Mouse (Mus musculus): Measurements from ENCODE around the gene Tectb. TPM values are rescaled to one million over a fixed set of nuclear protein-coding genes. Genes with fewer than 3 reads are reported as not detected.

Gene Tectb
- total and polyA plus RNA-seq, 2 experiments from 2014 or later, result 0.10 TPM

- no peaks in the 10 kb centered on the region for H3K27me3 ChIP-seq (ENCODE audit: insufficient read depth, low read length)
- no peaks in the 10 kb centered on the region for H3K9me3 ChIP-seq (ENCODE audit: low read length)
- 48% methylated on average over 2 of the region's 2 CpGs for WGBS
- H3K4me1 ChIP-seq (ENCODE audit: insufficient read depth, low read length), result no peaks in the 10 kb centered on the region
- no peak overlapping the region for H3K4me3 ChIP-seq (ENCODE audit: low read length)
- H3K4me2 ChIP-seq (ENCODE audit: low read depth, low read length), result no peak overlapping the region
- ATAC-seq (no peak), DNase-seq (ENCODE audit: low spot score) (no peak)
- TF ChIP-seq CTCF (IDR thresholded peaks at IDR 0.05; ENCODE audit: low read depth), result no peak
- no peak overlapping the region for H3K9ac ChIP-seq (replicated peaks; ENCODE audit: low read length)
- no peak overlapping the region for H3K27ac ChIP-seq
- no peaks in the 10 kb centered on the region for H3K36me3 ChIP-seq (ENCODE audit: insufficient read depth, low read length)
These were observed 11.1 kb downstream of the Tectb start for GRCm38 (mm10) chr19:55191596-55191995.

GRCm38 (mm10) chr19:55192254-55192945 lies 11.9 kb downstream of the Tectb start:
- no peak for DNase-seq (ENCODE audit: low spot score)
- H3K27me3 ChIP-seq (ENCODE audit: insufficient read depth, low read length), result no peaks in the 10 kb centered on the region
- H3K9ac ChIP-seq (replicated peaks; ENCODE audit: low read length), result no peak overlapping the region
- ATAC-seq, result no peak
- no peak overlapping the region for H3K4me2 ChIP-seq (ENCODE audit: low read depth, low read length)
- no peak for TF ChIP-seq CTCF (IDR thresholded peaks at IDR 0.05; ENCODE audit: low read depth)
- no peak overlapping the region for H3K4me3 ChIP-seq (ENCODE audit: low read length)
- WGBS, result 88% methylated on average over 21 of the region's 21 CpGs
- no peak overlapping the region for H3K27ac ChIP-seq
- H3K4me1 ChIP-seq (ENCODE audit: insufficient read depth, low read length), result no peaks in the 10 kb centered on the region
- no peaks in the 10 kb centered on the region for H3K9me3 ChIP-seq (ENCODE audit: low read length)
- no peaks in the 10 kb centered on the region for H3K36me3 ChIP-seq (ENCODE audit: insufficient read depth, low read length)

- no peaks in the 10 kb centered on the region for H3K9me3 ChIP-seq (ENCODE audit: low read length)
- H3K4me2 ChIP-seq (ENCODE audit: low read depth, low read length), result no peak overlapping the region
- no peak overlapping the region for H3K9ac ChIP-seq (replicated peaks; ENCODE audit: low read length)
- H3K4me1 ChIP-seq (ENCODE audit: insufficient read depth, low read length), result no peaks in the 10 kb centered on the region
- ATAC-seq (no peak), DNase-seq (ENCODE audit: low spot score) (no peak)
- H3K27me3 ChIP-seq (ENCODE audit: insufficient read depth, low read length), result no peaks in the 10 kb centered on the region
- no peak for TF ChIP-seq CTCF (IDR thresholded peaks at IDR 0.05; ENCODE audit: low read depth)
- H3K4me3 ChIP-seq (ENCODE audit: low read length), result no peak overlapping the region
- WGBS, result 66% methylated on average over 11 of the region's 11 CpGs
- H3K27ac ChIP-seq, result no peak overlapping the region
- H3K36me3 ChIP-seq (ENCODE audit: insufficient read depth, low read length), result no peaks in the 10 kb centered on the region
These were observed 13.3 kb downstream of the Tectb start for GRCm38 (mm10) chr19:55193717-55194394.

DNA sequence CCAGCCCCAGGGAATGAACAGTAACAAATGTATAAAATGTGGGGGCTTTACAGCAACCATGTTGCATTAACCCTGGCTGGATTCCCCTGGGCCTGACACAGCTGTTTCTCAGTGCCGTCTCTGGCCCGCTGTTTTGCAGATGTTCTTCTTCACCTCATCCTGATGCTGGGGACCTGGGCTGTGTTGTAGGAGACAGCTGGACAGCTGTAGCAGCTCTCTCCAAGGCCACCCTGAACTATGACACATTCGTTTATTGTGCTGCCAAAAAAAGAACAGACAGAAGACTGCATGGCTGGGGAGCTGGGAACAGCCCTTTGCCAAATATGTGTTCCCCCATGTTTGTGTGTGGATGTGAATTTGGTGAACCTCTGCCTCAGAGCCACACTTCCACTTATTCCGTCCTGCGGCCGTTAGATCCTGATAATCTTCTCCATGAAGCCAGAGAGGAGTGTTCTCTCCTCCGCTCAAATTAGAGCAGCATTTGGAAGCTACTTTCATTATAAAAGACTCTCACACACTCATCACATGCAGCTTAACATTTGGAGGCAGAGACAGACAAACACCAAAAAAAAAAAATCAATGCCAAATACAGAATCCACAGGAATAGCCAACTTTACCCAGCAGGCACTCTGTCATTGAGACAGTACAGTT lies 14.1 kb downstream of the Tectb start:
- WGBS, result 73% methylated on average over 7 of the region's 7 CpGs
- ATAC-seq (no peak), DNase-seq (ENCODE audit: low spot score) (no peak)
- Histone ChIP-seq H3K36me3 (ENCODE audit: insufficient read depth, low read length) (no peaks in the 10 kb centered on the region), H3K9ac (replicated peaks; ENCODE audit: low read length) (no peak overlapping the region), H3K27me3 (ENCODE audit: insufficient read depth, low read length) (no peaks in the 10 kb centered on the region), H3K4me3 (ENCODE audit: low read length) (no peak overlapping the region), H3K27ac (no peak overlapping the region), H3K4me1 (ENCODE audit: insufficient read depth, low read length) (no peaks in the 10 kb centered on the region), H3K4me2 (ENCODE audit: low read depth, low read length) (no peak overlapping the region), H3K9me3 (ENCODE audit: low read length) (no peaks in the 10 kb centered on the region)
- TF ChIP-seq CTCF (IDR thresholded peaks at IDR 0.05; ENCODE audit: low read depth), result no peak

GRCm38 (mm10) chr19:55195574-55195973 lies 15.0 kb downstream of the Tectb start:
- H3K27ac ChIP-seq, result no peak overlapping the region
- no peaks in the 10 kb centered on the region for H3K27me3 ChIP-seq (ENCODE audit: insufficient read depth, low read length)
- no peaks in the 10 kb centered on the region for H3K4me1 ChIP-seq (ENCODE audit: insufficient read depth, low read length)
- WGBS, result 82% methylated on average over 3 of the region's 3 CpGs
- no peak for TF ChIP-seq CTCF (IDR thresholded peaks at IDR 0.05; ENCODE audit: low read depth)
- H3K9ac ChIP-seq (replicated peaks; ENCODE audit: low read length), result no peak overlapping the region
- ATAC-seq, result no peak
- no peak overlapping the region for H3K4me3 ChIP-seq (ENCODE audit: low read length)
- H3K9me3 ChIP-seq (ENCODE audit: low read length), result no peaks in the 10 kb centered on the region
- DNase-seq (ENCODE audit: low spot score), result no peak
- no peak overlapping the region for H3K4me2 ChIP-seq (ENCODE audit: low read depth, low read length)
- no peaks in the 10 kb centered on the region for H3K36me3 ChIP-seq (ENCODE audit: insufficient read depth, low read length)

GRCm38 (mm10) chr19:55198303-55198702 lies 17.8 kb downstream of the Tectb start:
- Histone ChIP-seq H3K9me3 (ENCODE audit: low read length) (no peaks in the 10 kb centered on the region), H3K4me1 (ENCODE audit: insufficient read depth, low read length) (no peaks in the 10 kb centered on the region), H3K4me3 (ENCODE audit: low read length) (no peak overlapping the region), H3K36me3 (ENCODE audit: insufficient read depth, low read length) (no peaks in the 10 kb centered on the region), H3K4me2 (ENCODE audit: low read depth, low read length) (0 out of 2 replicates have a peak overlapping the region, but pooled peaks have one; percentile 10), H3K27me3 (ENCODE audit: insufficient read depth, low read length) (no peaks in the 10 kb centered on the region), H3K27ac (no peak overlapping the region), H3K9ac (replicated peaks; ENCODE audit: low read length) (no peak overlapping the region)
- ATAC-seq, result peak; percentile 76; the same call in 1 of the 2 replicates
- peak; percentile 83 for DNase-seq (ENCODE audit: low spot score)
- TF ChIP-seq CTCF (IDR thresholded peaks at IDR 0.05; ENCODE audit: low read depth), result peak; percentile 88
- WGBS, result 34% methylated on average over 5 of the region's 5 CpGs
